Mouse (Mus musculus) embryonic fibroblast, embryonic 13.5 days (primary cell): ENCODE measurements around the gene Rcor1. TPM values are rescaled to one million over a fixed set of nuclear protein-coding genes. Genes with fewer than 3 reads are reported as not detected.

ENCODE experiments used
- H3K27ac ChIP-seq: 2 replicates; pipeline ENCODE4 v1.5.1; 2012; ENCODE audit warnings: low read length, control low read depth, inconsistent platforms; ENCODE audit not compliant: insufficient read depth
- H3K4me1 ChIP-seq: 2 replicates; pipeline ENCODE4 v1.6.1; 2011; ENCODE audit warnings: low read length; ENCODE audit not compliant: control insufficient read depth, insufficient read depth
- H3K4me3 ChIP-seq: 2 replicates; pipeline ENCODE4 v1.5.1; 2011; ENCODE audit warnings: mild to moderate bottlenecking, control low read depth, low read length; ENCODE audit not compliant: insufficient read depth
- CTCF ChIP-seq: IDR thresholded peaks from 2 replicates; pipeline ENCODE4 v1.5.1; 2011; ENCODE audit warnings: mild to moderate bottlenecking, control low read depth, low read length, moderate library complexity, borderline replicate concordance; ENCODE audit not compliant: insufficient read depth
- POLR2A ChIP-seq: IDR thresholded peaks from 2 replicates; pipeline ENCODE4 v1.6.1; 2011; ENCODE audit warnings: low read depth, mild to moderate bottlenecking, control low read depth, low read length, moderate library complexity
- polyA plus RNA-seq: library from polyadenylated mRNA; stranded (reverse); fragments of >200 nt; gene quantifications from 2 replicates; pipeline ENCODE4 v1.2.4, GENCODE M21; 2011; ENCODE audit warnings: low read depth; ENCODE audit not compliant: missing spikeins, insufficient read length

Gene Rcor1
- polyA plus RNA-seq, 1 experiment, result 49.2 TPM

GRCm38 (mm10) chr12:111143509-111144063 lies 104.4 kb downstream of the Rcor1 start:
- no peak for TF ChIP-seq POLR2A
- Histone ChIP-seq H3K4me1 (no peaks in the 10 kb centered on the region), H3K4me3 (no peak overlapping the region), H3K27ac (no peak overlapping the region)

- peaks cover under 1% of the 10 kb centered on the region; the same call in 1 of the 2 replicates for H3K4me1 ChIP-seq
- no peak overlapping the region for H3K27ac ChIP-seq
- no peak for TF ChIP-seq CTCF
- no peak for TF ChIP-seq POLR2A
- H3K4me3 ChIP-seq, result no peak overlapping the region
These were observed 105.4 kb downstream of the Rcor1 start for GRCm38 (mm10) chr12:111144598-111144997.

- Histone ChIP-seq H3K4me3 (no peak overlapping the region), H3K27ac (no peak overlapping the region)
- TF ChIP-seq CTCF (no peak), POLR2A (no peak)
These were observed 106.1 kb downstream of the Rcor1 start for GRCm38 (mm10) chr12:111145269-111145668.

GRCm38 (mm10) chr12:111149495-111150235 lies 110.5 kb downstream of the Rcor1 start:
- H3K27ac ChIP-seq, result no peak overlapping the region

More at GRCm38 (mm10) chr12:111145269-111145668, 106.1 kb downstream of the Rcor1 start:
- peaks cover 4% of the 10 kb centered on the region for H3K4me1 ChIP-seq

GRCm38 (mm10) chr12:111150236-111150596 lies 111.1 kb downstream of the Rcor1 start:
- TF ChIP-seq CTCF, result no peak
- no peak for TF ChIP-seq POLR2A
- Histone ChIP-seq H3K4me1 (peaks cover 4% of the 10 kb centered on the region), H3K4me3 (no peak overlapping the region)

More at GRCm38 (mm10) chr12:111149495-111150235, 110.5 kb downstream of the Rcor1 start:
- H3K4me1 ChIP-seq, result peaks cover 4% of the 10 kb centered on the region
- H3K4me3 ChIP-seq, result no peak overlapping the region
- TF ChIP-seq POLR2A, result no peak
- TF ChIP-seq CTCF, result no peak

GRCm38 (mm10) chr12:111151422-111152156 lies 112.4 kb downstream of the Rcor1 start:
- peaks cover 4% of the 10 kb centered on the region for H3K4me1 ChIP-seq
- no peak for TF ChIP-seq POLR2A
- TF ChIP-seq CTCF, result no peak
- H3K27ac ChIP-seq, result no peak overlapping the region
- H3K4me3 ChIP-seq, result no peak overlapping the region

More at GRCm38 (mm10) chr12:111150236-111150596, 111.1 kb downstream of the Rcor1 start:
- H3K27ac ChIP-seq, result no peak overlapping the region

GRCm38 (mm10) chr12:111152579-111152978 lies 113.4 kb downstream of the Rcor1 start:
- TF ChIP-seq POLR2A (no peak), CTCF (no peak)
- Histone ChIP-seq H3K4me3 (no peak overlapping the region), H3K27ac (no peak overlapping the region), H3K4me1 (peaks cover 4% of the 10 kb centered on the region)

- Histone ChIP-seq H3K4me1 (peaks cover 4% of the 10 kb centered on the region), H3K4me3 (no peak overlapping the region), H3K27ac (no peak overlapping the region)
- TF ChIP-seq POLR2A (no peak), CTCF (no peak)
These were observed 114.0 kb downstream of the Rcor1 start for GRCm38 (mm10) chr12:111152981-111153710.

- no peak for TF ChIP-seq CTCF
- TF ChIP-seq POLR2A, result no peak
- peaks cover 4% of the 10 kb centered on the region for H3K4me1 ChIP-seq
- H3K27ac ChIP-seq, result no peak overlapping the region
- no peak overlapping the region for H3K4me3 ChIP-seq
These were observed 114.8 kb downstream of the Rcor1 start for GRCm38 (mm10) chr12:111153946-111154345.
